Mouse (Mus musculus): Measurements from ENCODE around the gene Dctn2.

DNA sequence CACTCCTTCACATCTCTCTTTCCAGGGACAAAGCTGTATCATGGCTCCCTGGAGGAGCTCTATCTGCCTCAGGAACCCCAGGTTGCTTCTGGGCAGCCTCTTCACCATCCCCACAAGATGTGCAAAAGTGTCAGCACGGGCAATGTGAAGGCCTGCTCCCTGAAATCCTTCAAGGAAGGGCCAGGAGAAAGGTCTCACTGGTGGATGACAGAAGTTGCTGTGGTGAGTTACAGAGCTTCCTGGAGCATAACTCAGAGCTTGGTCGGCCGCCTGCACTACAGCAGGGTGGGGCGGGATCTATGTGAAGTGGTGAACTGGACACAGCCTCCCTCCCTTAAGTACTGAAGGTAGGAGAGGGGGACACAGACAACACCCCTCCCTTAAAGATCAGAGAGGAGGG, 56.5 kb downstream of the Dctn2 start:
- TF ChIP-seq CTCF (IDR thresholded peaks at IDR 0.05; ENCODE audit: control insufficient read depth, insufficient read depth, low read length) (no peak), POLR2A (IDR thresholded peaks at IDR 0.05; ENCODE audit: borderline replicate concordance, control insufficient read depth, low read depth, low read length) (no peak)

Data from bone marrow, adult 2 months (tissue).